Mouse (Mus musculus): ENCODE results near the gene Ccer1. TPM values are rescaled to one million over a fixed set of nuclear protein-coding genes. Genes with fewer than 3 reads are reported as not detected.

Gene Ccer1
- polyA plus RNA-seq (2012; rRNA removed) = not detected in 2 replicates

GRCm38 (mm10) chr10:97692913-97693312, at the start of gene Ccer1:
Gene Ccer1, plus strand, starts transcription at chr10:97693059.

DNA sequence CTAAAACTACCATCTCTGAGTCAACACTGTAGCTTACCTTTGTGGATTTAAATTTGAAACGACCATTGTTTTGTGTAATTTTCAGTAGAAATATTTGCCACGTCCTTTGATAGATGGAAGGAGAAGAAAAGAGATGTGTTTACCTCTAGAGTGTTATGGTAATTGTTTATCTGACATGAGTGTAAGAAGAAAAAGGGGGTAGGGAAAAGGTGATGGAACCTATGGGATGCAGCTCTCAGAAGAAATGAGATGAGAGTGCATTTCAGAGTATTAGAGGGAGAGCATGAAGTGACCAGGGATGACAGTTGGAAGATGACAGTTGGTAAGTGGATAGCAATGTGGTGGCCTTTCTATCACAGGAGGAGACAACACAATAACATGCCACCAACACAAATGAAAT, 49.1 kb upstream of the Ccer1 start, which contains the start of gene Epyc:
Gene Epyc, plus strand, starts transcription at position 301 of the 400 bp plus-strand sequence.

DNA sequence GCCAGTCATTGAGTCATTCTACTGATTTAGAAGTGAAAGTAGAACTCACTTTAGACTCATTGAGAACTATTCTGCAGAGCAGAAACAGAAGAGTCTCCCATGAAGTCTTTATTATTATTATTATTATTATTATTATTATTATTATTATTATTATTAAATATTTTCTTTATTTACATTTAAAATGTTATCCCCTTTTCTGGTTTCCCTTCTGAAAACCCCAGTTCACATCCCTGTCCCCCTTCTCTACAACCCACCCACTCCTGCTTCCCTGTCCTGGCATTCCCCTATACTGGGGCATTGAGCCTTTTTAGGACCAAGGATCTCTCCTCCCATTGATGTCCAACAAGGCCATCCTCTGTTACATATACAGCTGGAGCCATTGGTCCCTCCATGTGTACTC, 33.8 kb downstream of the Ccer1 start, which contains the start of gene C030005K15Rik:
Gene C030005K15Rik, minus strand, starts transcription at position 101 of the 400 bp plus-strand sequence.

Other genes starting within 250 kb of the Ccer1 start
- gene Dcn, start 213.4 kb upstream of the Ccer1 start, polyA plus RNA-seq (2012; rRNA removed) = 229 and 342 TPM in 2 replicates
- 43.7 and 65.1 TPM in 2 replicates for gene Lum, start 127.9 kb upstream of the Ccer1 start, polyA plus RNA-seq (2012; rRNA removed)
- not detected in 2 replicates for gene Kera, start 86.2 kb upstream of the Ccer1 start, polyA plus RNA-seq (2012; rRNA removed)
- gene Epyc, start 49.0 kb upstream of the Ccer1 start, polyA plus RNA-seq (2012; rRNA removed) = not detected in 2 replicates
- not detected in 2 replicates for gene C030005K15Rik, start 33.7 kb downstream of the Ccer1 start, polyA plus RNA-seq (2012; rRNA removed)

Data from ovary, adult 2 months (tissue).